Mouse (Mus musculus) T-helper 1 cell (primary cell): ENCODE measurements around the gene Foxe1.

Experiments
- in situ Hi-C: fragments of 300-600 bp; cut with MboI, MseI; formaldehyde crosslinking; loops from one replicate; pipeline ENCODE4 v1.15.1; 2025; ENCODE audit warnings: high pct_unique_total_duplicates

The Foxe1 gene

DNA sequence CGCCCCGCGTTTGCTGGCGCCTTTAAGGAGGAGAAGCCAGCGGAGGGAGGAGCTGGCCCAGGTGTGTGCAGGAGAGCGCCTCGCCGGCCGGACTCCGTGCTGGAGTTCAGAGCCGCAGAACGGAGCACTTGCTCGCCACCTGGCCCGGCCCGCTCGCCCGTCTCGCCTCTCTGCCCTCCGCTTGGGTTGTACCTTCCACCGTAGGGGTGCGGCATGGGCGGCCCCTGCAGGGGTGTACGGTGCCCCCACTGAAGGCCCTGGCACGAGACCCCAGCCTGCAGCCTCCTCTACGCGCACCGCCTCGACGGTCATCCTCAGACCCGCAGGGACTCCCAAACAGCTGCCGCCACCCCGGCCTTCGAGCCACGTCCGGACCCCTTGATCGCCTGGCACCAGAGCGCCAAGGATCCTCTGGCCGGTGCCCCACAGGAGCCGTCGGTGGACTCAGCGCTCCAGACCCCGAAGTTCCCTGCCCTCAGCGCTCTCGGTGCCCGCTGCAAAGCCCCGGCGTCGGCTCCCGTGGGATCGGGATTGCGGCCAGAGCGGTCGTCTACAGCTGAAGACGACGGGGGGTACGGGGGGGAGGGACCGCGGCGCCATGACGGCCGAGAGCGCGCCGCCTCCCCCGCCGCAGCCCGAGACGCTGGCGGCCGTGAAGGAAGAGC is at the start of gene Foxe1:
TSS of gene Foxe1 (plus strand) at position 14 of the 665 bp plus-strand sequence.
- in situ Hi-C loops: no loop called here

DNA sequence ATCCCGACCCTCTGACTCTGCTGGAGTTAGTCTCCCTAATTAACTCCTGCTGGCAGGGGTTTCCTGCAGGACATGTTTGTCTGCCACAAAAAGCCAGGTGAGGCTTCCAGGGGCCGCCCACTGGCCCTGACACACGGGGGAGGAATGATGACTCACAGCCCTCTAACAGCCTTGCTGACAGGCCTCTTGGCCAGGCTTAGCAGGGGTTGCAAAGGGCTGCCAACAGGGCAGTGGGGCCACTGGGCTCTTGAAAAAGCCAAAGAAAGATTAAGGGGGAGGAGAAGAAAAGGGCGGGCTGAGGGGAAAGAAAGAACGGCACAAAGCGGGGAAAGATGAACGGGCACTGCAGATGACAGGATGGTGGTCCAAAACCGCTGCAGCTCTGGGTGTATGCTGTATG is 39.3 kb upstream of the Foxe1 start:
- in situ Hi-C loops: no loop called here

DNA sequence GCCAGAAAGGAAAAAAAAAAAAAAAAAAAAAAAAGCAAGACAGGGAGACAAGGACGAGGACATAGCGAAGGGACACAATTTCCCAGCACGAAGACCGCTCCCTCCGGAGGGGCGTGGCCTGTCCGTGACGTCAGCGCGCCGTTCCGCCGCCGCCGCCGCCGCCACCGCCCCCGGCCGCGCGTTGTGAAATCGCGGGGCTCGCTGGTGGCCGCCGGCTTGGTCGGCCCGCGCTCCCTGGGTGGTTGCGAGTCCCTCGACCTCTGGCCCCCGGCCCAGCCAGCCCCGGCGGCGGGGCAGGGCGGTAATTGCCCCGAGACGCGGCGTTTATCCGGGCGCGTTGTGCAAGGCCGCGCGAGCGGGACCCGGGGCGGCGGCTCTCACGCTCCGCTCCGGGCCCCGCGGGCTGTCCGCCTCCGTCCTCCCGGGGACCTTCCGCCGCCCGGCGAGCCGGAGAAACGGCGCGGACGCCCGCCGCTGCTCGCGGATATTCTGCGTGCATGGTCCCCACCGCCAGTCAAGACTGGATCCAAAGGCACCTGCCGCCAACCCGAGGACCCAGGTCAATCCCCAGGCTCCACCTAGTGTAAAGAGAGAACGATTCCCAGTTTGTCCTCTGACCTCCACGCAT is 38.5 kb upstream of the Foxe1 start:
- in situ Hi-C loops: no loop called here

DNA sequence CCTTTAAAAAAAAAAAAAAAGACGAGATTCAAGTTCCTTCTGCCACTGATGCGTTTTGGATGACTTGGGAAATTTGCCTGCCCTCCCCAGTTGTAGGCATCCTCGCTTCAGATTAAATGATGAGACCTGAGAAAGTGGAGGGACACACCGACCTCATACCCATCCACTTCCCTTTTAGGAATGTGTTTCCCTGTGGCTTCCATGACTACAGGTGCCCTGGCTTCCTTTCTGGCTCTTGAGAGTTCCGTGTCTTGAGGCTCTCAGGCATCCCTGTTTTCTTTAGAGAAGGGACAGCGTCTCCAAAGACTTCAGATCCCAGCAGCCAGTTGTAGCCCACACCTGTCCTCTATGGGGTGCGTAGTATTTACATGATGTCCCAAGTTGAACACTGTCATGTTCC is 38.0 kb upstream of the Foxe1 start:
- in situ Hi-C loops: no loop called here

DNA sequence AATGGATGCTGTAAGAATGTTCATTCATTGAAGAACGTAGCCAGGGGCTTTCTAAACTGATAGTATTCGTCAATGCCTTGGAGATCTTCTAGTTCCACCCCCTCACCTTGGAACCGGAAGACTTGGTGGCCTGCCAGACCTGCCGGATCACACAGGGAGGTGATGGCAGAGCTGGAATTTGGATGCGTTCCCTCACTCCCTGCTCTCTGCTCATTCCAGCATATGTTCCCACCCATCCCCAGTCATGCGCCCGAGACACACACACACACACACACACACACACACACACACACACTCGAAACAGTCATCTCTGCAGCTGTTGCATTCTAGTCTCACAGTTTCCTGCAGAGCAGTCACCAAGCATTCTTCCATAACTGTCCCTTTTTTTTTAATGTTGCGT is 36.1 kb upstream of the Foxe1 start:
- in situ Hi-C loops: no loop called here

DNA sequence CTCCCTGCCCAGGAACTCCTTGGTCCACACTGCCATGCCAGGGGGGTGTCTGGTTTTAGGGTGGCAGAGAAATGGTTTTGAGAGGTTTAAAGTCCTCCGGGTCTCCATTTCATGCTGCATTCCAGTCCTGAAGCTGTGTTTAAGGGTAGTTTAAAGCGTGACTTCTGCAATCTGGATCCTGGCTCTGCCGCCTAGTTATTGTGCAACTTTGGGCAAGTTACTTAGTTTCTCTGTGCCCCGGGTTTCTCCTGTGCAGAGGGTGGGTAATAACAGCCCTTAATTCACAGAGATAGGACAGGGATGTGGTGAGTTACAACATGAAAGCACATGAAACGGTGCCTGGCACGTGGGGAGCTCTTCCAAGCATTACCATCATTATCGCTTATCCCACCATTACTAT is 35.5 kb upstream of the Foxe1 start:
- in situ Hi-C loops: no loop called here

DNA sequence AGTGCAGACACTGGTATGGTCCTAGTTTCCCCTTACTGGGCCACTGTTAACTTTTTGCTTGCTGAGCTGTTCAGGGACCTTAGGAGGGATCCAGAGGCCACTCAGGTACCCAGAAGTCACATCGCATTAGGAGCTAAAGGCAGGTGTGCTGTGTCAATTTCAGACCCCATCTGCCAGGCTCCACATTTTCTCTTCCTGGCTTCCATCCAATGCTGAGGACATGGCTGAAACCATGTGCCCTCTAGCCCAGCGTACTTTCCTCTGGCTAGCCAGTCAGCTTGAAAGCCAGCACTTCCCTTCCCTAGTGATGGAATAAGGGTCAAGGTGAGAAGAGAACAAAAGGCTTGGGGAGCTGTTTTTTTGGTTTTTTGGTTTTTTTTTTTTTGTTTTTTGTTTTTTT is 31.8 kb upstream of the Foxe1 start:
- in situ Hi-C loops: no loop called here

DNA sequence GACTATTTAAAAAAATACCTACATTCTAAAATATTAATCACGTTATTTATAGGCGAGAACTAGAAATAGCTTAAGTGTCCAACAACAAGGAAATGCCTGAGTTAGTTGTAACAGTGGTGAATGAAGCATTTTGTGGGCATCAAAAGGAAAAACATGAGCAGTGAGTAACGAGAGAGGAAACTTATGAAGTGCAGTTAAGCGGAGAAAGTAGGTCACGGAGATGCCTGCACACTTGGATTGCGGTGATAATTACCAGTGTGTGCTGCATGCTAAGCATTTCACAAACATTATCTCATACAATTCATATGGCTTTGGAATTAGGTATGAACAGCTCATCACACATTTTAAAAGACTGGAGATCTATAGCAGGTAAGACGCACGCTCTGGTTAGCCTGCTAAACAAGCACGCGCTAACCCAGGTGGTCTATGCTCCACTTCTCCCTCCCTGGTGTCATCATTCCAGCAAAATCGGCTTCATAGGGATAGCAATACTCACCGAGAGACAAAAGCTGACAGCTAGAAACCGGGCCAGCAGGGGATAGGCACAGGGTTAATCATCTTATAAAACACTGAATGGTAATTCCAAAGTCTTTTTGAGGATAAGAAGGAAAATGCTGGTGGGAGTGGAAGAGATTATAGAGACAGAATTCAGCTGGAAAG is 21.5 kb upstream of the Foxe1 start:
- in situ Hi-C loops: no loop called here

DNA sequence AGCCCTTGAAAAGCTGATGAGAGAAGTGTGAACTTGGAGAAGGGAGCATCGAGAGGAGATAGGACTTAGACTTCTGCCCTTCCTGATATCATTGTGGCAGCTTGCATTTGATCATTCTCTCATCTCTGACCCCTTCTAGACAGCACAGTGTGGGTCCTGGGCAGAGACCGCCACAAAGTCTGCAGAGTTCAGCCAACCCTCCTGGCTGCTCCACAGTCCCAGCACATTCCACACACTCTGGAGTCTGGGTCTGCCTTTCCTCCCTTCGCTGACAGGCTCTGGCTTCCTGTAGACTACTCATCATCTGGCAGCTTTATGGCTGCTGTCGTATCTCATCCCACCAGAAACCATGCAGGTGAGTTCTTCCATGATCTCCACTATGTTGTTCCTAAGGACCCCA is 20.7 kb upstream of the Foxe1 start:
- in situ Hi-C loops: no loop called here

DNA sequence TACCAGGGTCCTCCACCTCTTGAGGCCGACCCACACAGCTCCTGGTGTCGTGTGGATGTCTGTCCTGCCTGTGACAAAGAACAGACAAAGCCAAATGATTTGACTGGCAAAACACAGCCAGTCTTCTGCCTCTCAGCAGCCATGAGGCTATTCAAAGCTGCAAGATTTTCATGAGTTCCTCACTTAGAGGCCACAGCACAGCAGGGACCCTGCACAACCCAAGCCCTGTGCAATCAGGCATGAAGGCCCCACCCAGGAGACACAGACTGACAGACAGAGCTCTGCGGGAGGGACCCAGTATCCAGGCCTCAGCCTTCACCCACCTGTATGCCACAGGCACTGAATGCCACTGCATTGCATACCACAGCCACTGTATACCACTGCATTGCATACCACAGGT is 14.5 kb upstream of the Foxe1 start:
- in situ Hi-C loops: no loop called here

DNA sequence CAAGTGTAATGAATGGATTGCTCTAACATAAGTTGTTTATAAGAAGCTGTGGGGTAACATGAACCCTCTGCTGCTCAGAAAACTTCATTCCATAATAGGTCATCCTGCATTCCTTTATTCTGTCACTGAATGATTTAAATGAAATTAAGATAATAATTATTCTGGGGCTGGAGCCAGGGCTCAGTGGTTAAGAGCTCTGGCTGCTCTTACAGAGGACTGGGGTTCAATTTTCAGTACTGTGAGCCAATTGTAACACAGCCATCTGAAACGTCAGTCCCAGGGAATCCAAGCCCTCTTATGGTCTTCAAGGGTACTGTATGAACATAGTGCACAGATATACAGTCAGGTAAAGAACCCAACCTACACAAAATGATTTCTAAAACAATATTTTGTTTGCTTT is 7.6 kb upstream of the Foxe1 start:
- in situ Hi-C loops: no loop called here

DNA sequence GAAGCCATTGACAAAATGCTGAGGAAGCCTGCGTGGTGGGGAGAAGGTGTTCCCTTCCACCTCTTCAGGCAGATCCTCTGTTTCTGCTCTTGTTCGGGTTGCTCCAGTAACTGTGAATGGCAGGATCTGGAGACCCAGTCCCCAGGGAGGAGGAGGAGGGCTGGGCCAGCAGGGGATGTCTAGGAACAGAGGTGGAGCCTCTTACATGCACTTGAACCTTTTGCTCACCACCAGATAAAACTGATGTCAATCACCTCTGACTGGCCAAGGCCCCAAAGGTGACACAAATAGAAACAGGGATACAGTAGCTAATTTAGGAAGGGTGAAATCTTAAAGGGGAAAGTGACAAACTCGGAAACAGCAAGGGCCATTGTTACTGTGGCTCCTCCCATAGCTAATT is 5.4 kb upstream of the Foxe1 start:
- in situ Hi-C loops: no loop called here

DNA sequence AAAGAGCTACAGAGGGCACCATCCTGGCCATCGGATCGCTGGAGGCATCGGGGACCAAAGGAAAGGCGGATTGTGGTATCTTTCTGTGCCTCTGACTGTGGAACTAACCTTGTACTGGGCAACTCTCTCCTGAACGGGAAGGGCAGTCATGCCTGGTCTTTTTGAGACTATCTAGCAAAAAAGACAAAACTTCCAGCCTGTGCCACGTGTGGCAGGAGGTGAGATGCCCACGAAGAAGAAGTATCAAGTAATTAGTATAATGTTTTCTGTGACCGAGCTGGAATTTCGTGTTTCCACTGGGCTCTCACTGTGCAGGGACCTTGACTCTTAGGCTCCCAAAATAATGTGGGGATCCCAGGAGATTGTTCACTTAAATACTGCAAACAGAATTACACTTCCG is 4.4 kb upstream of the Foxe1 start:
- in situ Hi-C loops: no loop called here

DNA sequence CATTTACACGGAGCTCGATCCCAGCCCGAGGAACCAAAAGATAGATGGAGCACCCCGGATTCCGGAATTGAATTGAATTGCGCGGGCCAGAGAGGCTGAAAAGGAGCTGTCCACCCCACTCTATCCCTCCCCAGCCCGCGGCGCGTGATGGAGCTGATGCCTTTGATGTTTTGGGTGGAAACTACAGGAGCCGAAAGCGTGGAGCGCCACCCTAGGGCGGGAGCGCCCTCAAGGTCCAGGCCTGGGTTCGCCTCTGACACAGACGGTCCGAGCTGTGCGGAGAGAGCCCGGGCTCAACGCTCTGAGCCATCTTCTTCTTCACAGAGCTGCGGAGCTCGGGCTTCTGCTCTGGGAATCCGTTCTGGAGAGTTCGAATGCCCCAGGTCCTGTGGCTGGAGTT is 3.8 kb upstream of the Foxe1 start:
- in situ Hi-C loops: no loop called here

DNA sequence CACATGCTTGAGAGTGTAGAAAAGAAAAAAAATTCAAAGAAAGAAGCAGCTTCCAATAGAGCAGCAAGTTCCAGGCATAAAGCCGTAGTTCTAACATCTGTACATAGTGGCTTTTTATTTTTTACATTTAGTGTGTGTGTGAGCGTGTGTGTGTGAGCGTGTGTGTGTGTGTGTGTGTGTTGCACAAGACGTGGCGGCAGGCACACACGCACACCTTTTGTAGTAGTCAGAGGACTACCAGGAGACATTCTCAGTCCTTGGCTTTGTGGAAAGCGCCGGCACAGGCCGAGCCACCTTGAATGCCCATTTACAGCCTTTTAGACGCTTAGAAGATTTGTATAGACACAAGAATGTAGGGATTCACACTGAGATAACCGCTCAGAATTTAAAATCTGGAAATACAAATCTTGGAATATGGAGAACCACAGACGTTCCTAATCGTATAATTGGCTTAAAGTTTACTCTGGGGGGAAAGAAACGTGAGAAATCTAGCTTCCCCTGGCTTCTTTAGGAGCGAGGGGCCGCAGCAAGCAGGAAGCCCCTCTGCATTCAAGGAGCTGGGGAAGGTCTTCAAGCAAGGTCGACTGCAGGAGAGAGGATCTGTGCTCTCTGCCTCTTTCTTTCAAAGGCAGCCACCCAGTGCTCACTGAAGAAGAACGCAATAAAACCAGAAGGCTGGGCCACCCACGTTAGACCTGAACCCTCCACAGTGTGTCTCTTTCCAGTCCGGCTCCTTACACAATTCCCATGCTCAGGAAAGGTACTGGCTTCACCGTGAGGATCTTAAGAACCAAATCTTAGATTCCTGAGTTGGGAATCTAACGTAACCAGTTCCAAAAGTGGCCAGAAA is 1.4 kb upstream of the Foxe1 start:
- in situ Hi-C loops: no loop called here

DNA sequence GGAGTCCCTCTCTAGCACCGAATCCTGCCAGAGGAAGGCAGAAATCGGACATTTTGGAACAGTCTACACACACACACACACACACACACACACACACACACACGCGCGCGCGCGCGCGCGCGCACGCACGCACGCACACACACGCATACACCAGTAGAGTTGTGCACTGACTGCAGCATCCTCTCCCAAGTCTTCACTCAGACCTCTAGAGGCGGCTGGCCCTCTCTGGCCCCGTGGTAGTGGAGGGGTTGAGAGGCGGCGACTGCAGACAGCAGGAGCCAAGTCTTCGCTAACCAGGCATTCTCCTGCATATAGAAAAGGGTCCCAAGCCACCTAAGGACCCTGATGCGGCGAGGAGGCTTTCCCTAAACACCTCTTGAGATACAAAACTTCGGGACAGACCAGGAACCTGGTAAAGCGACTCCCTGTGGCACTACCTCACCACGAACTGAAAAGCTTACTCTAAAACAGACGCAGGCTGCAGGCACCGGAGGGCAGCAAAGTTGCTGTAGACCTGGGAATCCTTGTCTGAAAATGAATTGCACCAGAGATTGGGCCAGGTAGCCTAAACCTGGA is 610 bp upstream of the Foxe1 start:
- in situ Hi-C loops: no loop called here

DNA sequence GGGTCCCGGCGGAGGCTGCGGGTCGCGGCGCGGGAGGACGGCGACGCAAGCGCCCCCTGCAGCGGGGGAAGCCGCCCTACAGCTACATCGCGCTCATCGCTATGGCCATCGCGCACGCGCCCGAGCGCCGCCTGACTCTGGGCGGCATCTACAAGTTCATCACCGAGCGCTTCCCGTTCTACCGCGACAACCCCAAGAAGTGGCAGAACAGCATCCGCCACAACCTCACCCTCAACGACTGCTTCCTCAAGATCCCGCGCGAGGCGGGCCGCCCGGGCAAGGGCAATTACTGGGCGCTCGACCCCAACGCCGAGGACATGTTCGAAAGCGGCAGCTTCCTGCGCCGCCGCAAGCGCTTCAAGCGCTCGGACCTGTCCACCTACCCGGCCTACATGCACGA is 879 bp downstream of the Foxe1 start:
- in situ Hi-C loops: no loop called here

DNA sequence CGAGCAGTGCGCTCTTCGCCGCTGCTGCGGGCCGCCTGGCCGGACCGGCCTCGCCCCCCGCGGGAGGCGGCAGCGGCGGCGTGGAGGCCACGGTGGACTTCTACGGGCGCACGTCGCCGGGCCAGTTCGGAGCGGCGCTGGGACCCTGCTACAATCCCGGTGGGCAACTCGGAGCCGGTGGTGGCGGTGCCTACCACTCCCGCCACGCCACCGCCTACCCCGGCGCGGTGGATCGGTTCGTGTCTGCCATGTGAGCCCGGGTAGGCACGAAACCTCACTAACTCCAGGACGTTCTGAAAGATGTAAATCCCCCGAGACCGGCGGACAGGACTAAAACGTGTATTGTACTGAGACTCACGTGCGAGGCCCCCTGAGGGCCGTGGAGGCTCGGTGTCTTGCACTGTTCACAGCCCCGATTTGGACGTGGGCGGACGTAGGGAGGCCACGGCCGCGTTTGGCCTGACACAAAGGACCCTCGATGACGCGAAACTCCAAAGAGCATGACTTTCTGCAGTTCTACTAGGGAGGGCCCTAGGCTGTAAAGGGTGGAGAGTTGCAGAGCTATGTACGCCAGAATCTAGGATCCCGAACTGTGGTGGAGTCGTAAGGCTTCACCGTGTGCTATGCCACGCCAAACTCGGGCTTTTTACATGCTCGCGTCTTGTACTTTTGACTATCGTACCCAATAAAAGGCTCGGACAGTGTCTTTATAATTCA is 1.8 kb downstream of the Foxe1 start:
- in situ Hi-C loops: no loop called here

DNA sequence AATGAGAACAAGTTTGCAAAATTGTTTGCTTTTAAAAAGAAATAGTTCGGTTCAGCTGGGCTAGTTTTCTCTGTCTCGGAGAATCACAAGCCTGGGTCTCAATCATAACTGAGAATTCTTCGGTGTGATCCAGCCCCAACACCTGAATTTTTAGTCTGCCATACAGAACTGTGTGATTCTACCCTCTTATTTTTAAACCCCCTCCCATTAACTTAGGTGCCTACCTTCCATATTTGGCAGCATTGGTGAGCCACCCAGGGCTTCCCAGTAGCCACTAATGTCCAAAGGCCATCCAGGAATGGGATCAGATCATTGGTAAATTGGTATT is 2.3 kb downstream of the Foxe1 start:
- in situ Hi-C loops: no loop called here

DNA sequence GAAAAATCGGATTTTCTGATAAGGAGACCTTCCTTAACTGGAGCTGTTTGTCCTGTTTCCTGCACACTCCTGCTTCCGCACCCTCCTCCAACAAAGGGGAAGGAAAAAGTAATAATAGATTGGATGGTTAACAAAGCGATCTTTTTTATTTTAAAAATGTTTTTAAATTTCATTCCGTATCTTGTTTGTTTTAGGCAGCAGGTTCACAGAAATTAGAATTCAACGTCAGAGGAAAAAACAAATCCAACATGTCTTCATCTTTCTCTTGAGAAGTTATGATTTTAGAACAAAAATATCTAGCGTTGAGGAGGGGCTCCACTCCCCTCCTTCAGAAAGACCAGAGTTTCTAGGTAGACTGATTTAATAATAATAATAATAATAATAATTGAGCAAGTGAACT is 2.8 kb downstream of the Foxe1 start:
- in situ Hi-C loops: no loop called here

DNA sequence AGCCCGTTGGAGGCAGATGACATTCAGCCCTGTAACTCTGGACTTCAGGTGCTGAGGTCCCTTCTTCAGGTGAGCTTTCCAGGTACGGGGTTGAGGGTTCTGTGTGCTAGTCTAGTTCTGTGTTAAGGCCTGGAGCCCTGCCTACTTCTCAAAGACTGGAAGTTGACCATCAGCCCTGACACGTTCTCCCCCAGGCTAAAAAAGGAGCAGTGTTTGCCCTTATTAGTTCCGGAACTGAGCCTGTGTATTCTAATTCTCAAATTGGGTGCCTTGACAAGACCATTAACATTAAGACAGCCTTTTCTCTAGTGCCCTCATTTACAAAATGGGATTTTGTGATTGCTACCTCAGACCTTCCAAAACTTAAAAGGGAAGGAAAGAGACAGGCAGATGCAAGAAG is 3.7 kb downstream of the Foxe1 start:
- in situ Hi-C loops: no loop called here
